Comparison of ENCODE assay signal across 8 mouse cellular contexts in genomic region chr14:55743711-55744110, GRCm38 (mm10). TPM values are rescaled to one million over a fixed set of nuclear protein-coding genes. Genes with fewer than 3 reads are reported as not detected.
DNase-seq lines count a peak whose midpoint lies in the region; ATAC-seq lines count a peak whose summit lies in the region.

No protein-coding gene starts in this region.

- H3K9ac ChIP-seq in heart, embryonic 11.5 days (ENCODE audit: low read depth, low read length), result 0 out of 2 replicates have a peak overlapping the region, but pooled peaks have one; percentile 13
- no peak overlapping the region for H3K9ac ChIP-seq in kidney, embryonic 15.5 days
- peak overlapping the region; percentile 44; the same call in 1 of the 2 replicates for H3K9ac ChIP-seq in liver, embryonic 11.5 days (ENCODE audit: low read depth, low read length)

- peaks cover 3% of the 10 kb centered on the region; the same call in 1 of the 2 replicates for H3K4me1 ChIP-seq in heart, embryonic 11.5 days (ENCODE audit: control insufficient read depth, insufficient read depth, low read length)
- peaks cover 36% of the 10 kb centered on the region for H3K4me1 ChIP-seq in kidney, embryonic 15.5 days
- H3K4me1 ChIP-seq in liver, embryonic 11.5 days (replicated peaks; ENCODE audit: control insufficient read depth, insufficient read depth, low read length), result peaks cover 19% of the 10 kb centered on the region

- H3K36me3 ChIP-seq in heart, embryonic 11.5 days (ENCODE audit: control insufficient read depth, insufficient read depth, low read length), result peaks cover 5% of the 10 kb centered on the region; the same call in 1 of the 2 replicates
- H3K36me3 ChIP-seq in kidney, embryonic 15.5 days, result peaks cover 56% of the 10 kb centered on the region
- peaks cover 12% of the 10 kb centered on the region for H3K36me3 ChIP-seq in liver, embryonic 11.5 days (ENCODE audit: control insufficient read depth, insufficient read depth, low read length)
- H3K36me3 ChIP-seq in splenic B cell, adult 2 months (ENCODE audit: control insufficient read depth, insufficient read depth, low read length, poor library complexity, severe bottlenecking), result peaks cover 5% of the 10 kb centered on the region

- ATAC-seq in erythroblast, adult 5-6 weeks (replicated peaks; ENCODE audit: low FRiP score, poor library complexity, severe bottlenecking), result peak; percentile 67
- 0 out of 2 replicates have a peak, but pooled peaks have one; percentile 28 for ATAC-seq in heart, embryonic 11.5 days (replicated peaks; ENCODE audit: insufficient number of reproducible peaks, low FRiP score, low TSS enrichment)
- ATAC-seq in kidney, embryonic 15.5 days (replicated peaks; ENCODE audit: low FRiP score), result peak; percentile 74
- peak; percentile 68 for ATAC-seq in liver, embryonic 11.5 days (replicated peaks; ENCODE audit: low FRiP score)

- H3K4me3 ChIP-seq in heart, embryonic 11.5 days (ENCODE audit: low read depth, low read length), result no peak overlapping the region
- H3K4me3 ChIP-seq in kidney, embryonic 15.5 days (replicated peaks), result peak overlapping the region; percentile 3
- no peak overlapping the region for H3K4me3 ChIP-seq in liver, embryonic 11.5 days (ENCODE audit: low read depth, low read length)

- 21% methylated on average over 10 of the region's 10 CpGs for WGBS in heart, embryonic 11.5 days (ENCODE audit: insufficient replicate concordance)
- WGBS in kidney, embryonic 15.5 days, result 20% methylated on average over 10 of the region's 10 CpGs
- 22% methylated on average over 10 of the region's 10 CpGs for WGBS in liver, embryonic 11.5 days

- peak; percentile 79 for DNase-seq in 416B (ENCODE audit: low read depth)
- peak; percentile 70 to 76 for DNase-seq in adrenal gland, postnatal 4 days (ENCODE audit: low spot score in 2 of 2)
- DNase-seq in liver, embryonic 11.5 days (ENCODE audit: low spot score), result peak; percentile 78
- peak; percentile 95 for DNase-seq in naive thymus-derived CD4-positive, alpha-beta T cell, adult 2 months (ENCODE audit: low read depth)
- peak; percentile 95 for DNase-seq in splenic B cell, adult 2 months (ENCODE audit: low read depth, low spot score)

- H3K27me3 ChIP-seq in heart, embryonic 11.5 days (ENCODE audit: control insufficient read depth, insufficient read depth, low read length), result no peaks in the 10 kb centered on the region
- no peaks in the 10 kb centered on the region for H3K27me3 ChIP-seq in kidney, embryonic 15.5 days
- H3K27me3 ChIP-seq in liver, embryonic 11.5 days (replicated peaks; ENCODE audit: control insufficient read depth, insufficient read depth, low read length), result no peaks in the 10 kb centered on the region
- H3K27me3 ChIP-seq in splenic B cell, adult 2 months (ENCODE audit: control insufficient read depth, insufficient read depth, low read length, poor library complexity, severe bottlenecking), result no peaks in the 10 kb centered on the region

- no peak overlapping the region for H3K27ac ChIP-seq in heart, embryonic 11.5 days (ENCODE audit: low read depth, low read length)
- H3K27ac ChIP-seq in kidney, embryonic 15.5 days, result no peak overlapping the region
- no peak overlapping the region for H3K27ac ChIP-seq in liver, embryonic 11.5 days (ENCODE audit: low read depth, low read length)

- no peaks in the 10 kb centered on the region for H3K9me3 ChIP-seq in heart, embryonic 11.5 days (replicated peaks; ENCODE audit: control insufficient read depth, low read length)
- no peaks in the 10 kb centered on the region for H3K9me3 ChIP-seq in kidney, embryonic 15.5 days (replicated peaks)
- no peaks in the 10 kb centered on the region for H3K9me3 ChIP-seq in liver, embryonic 11.5 days (ENCODE audit: control insufficient read depth, low read length)

- H3K4me2 ChIP-seq in heart, embryonic 11.5 days, result peak overlapping the region; percentile 33; the same call in 1 of the 2 replicates
- H3K4me2 ChIP-seq in kidney, embryonic 15.5 days, result peak overlapping the region; percentile 42
- H3K4me2 ChIP-seq in liver, embryonic 11.5 days, result peak overlapping the region; percentile 16

RNA-seq across cellular contexts. Expression of gene Dhrs1, which starts 1.8 kb away (rescaled TPM):
- total RNA-seq in adrenal gland, postnatal 4 days (2021), result 10 to 100 TPM; 74.1 to 77.7 TPM
- total RNA-seq in erythroblast, adult 5-6 weeks (2015; ENCODE audit: low replicate concordance), result 22.4 and 27.1 TPM in 2 replicates
- 3.9 and 14.9 TPM in 2 replicates for total RNA-seq in erythroblast, adult 5-6 weeks (2017; ENCODE audit: low replicate concordance)
- polyA plus RNA-seq in heart, embryonic 11.5 days (2014; fragmentation: Nextera tagmentation; extraction: Ambion mirVana), result 56.4 and 60.3 TPM in 2 replicates
- polyA plus RNA-seq in kidney, embryonic 15.5 days (2015; fragmentation: Nextera tagmentation; extraction: Ambion mirVana), result 94.5 and 94.7 TPM in 2 replicates
- 48.8 and 53.9 TPM in 2 replicates for polyA plus RNA-seq in liver, embryonic 11.5 days (2014; fragmentation: Nextera tagmentation; extraction: Ambion mirVana)

RNA-seq across cellular contexts. Expression of gene Nop9, which starts 1.8 kb away (rescaled TPM):
- total RNA-seq in adrenal gland, postnatal 4 days (2021), result 10 to 100 TPM; 24.5 to 27.1 TPM
- total RNA-seq in erythroblast, adult 5-6 weeks (2015; ENCODE audit: low replicate concordance), result 6.5 and 11.3 TPM in 2 replicates
- total RNA-seq in erythroblast, adult 5-6 weeks (2017; ENCODE audit: low replicate concordance), result 3.7 and 3.9 TPM in 2 replicates
- 25.1 and 26.3 TPM in 2 replicates for polyA plus RNA-seq in heart, embryonic 11.5 days (2014; fragmentation: Nextera tagmentation; extraction: Ambion mirVana)
- polyA plus RNA-seq in kidney, embryonic 15.5 days (2015; fragmentation: Nextera tagmentation; extraction: Ambion mirVana), result 38.6 and 43.4 TPM in 2 replicates
- 70.6 and 76.1 TPM in 2 replicates for polyA plus RNA-seq in liver, embryonic 11.5 days (2014; fragmentation: Nextera tagmentation; extraction: Ambion mirVana)

RNA-seq across cellular contexts. Expression of gene Cideb, which starts 14.5 kb away (rescaled TPM):
- 10 to 100 TPM in 1 of 2 experiments, 1 to 10 TPM in 1; 4.6 to 12.0 TPM for total RNA-seq in adrenal gland, postnatal 4 days (2021)
- total RNA-seq in erythroblast, adult 5-6 weeks (2015; ENCODE audit: low replicate concordance), result 2.1 TPM in 1 of 2 replicates, not detected in the other
- 0.94 TPM in 1 of 2 replicates, not detected in the other for total RNA-seq in erythroblast, adult 5-6 weeks (2017; ENCODE audit: low replicate concordance)
- 1.4 and 1.7 TPM in 2 replicates for polyA plus RNA-seq in heart, embryonic 11.5 days (2014; fragmentation: Nextera tagmentation; extraction: Ambion mirVana)
- 10.0 and 11.2 TPM in 2 replicates for polyA plus RNA-seq in kidney, embryonic 15.5 days (2015; fragmentation: Nextera tagmentation; extraction: Ambion mirVana)
- 8.9 and 9.1 TPM in 2 replicates for polyA plus RNA-seq in liver, embryonic 11.5 days (2014; fragmentation: Nextera tagmentation; extraction: Ambion mirVana)

RNA-seq across cellular contexts. Expression of gene Ltb4r2, which starts 17.5 kb away (rescaled TPM):
- under 1 TPM; 0.17 to 0.34 TPM for total RNA-seq in adrenal gland, postnatal 4 days (2021)
- not detected in 2 replicates for total RNA-seq in erythroblast, adult 5-6 weeks (2015; ENCODE audit: low replicate concordance)
- 0.14 TPM in 1 of 2 replicates, not detected in the other for total RNA-seq in erythroblast, adult 5-6 weeks (2017; ENCODE audit: low replicate concordance)
- 0.16 and 1.0 TPM in 2 replicates for polyA plus RNA-seq in heart, embryonic 11.5 days (2014; fragmentation: Nextera tagmentation; extraction: Ambion mirVana)
- 0.25 and 0.35 TPM in 2 replicates for polyA plus RNA-seq in kidney, embryonic 15.5 days (2015; fragmentation: Nextera tagmentation; extraction: Ambion mirVana)
- 1.5 and 1.8 TPM in 2 replicates for polyA plus RNA-seq in liver, embryonic 11.5 days (2014; fragmentation: Nextera tagmentation; extraction: Ambion mirVana)

RNA-seq across cellular contexts. Expression of gene Rabggta, which starts 21.6 kb away (rescaled TPM):
- total RNA-seq in adrenal gland, postnatal 4 days (2021), result 10 to 100 TPM; 23.8 to 25.7 TPM
- 2.3 and 5.4 TPM in 2 replicates for total RNA-seq in erythroblast, adult 5-6 weeks (2015; ENCODE audit: low replicate concordance)
- total RNA-seq in erythroblast, adult 5-6 weeks (2017; ENCODE audit: low replicate concordance), result 2.1 and 2.2 TPM in 2 replicates
- 19.1 and 19.7 TPM in 2 replicates for polyA plus RNA-seq in heart, embryonic 11.5 days (2014; fragmentation: Nextera tagmentation; extraction: Ambion mirVana)
- 37.6 and 41.8 TPM in 2 replicates for polyA plus RNA-seq in kidney, embryonic 15.5 days (2015; fragmentation: Nextera tagmentation; extraction: Ambion mirVana)
- 22.8 and 24.0 TPM in 2 replicates for polyA plus RNA-seq in liver, embryonic 11.5 days (2014; fragmentation: Nextera tagmentation; extraction: Ambion mirVana)
